Mouse (Mus musculus): ENCODE measurements around the gene Utp15. TPM values are rescaled to one million over a fixed set of nuclear protein-coding genes. Genes with fewer than 3 reads are reported as not detected.
A peak's percentile ranks its signal among the peaks of the same experiment; 100 is the strongest.

Gene Utp15
- total RNA-seq, 2 experiments from 2014 or later: 33.8 to 39.9 TPM

DNA sequence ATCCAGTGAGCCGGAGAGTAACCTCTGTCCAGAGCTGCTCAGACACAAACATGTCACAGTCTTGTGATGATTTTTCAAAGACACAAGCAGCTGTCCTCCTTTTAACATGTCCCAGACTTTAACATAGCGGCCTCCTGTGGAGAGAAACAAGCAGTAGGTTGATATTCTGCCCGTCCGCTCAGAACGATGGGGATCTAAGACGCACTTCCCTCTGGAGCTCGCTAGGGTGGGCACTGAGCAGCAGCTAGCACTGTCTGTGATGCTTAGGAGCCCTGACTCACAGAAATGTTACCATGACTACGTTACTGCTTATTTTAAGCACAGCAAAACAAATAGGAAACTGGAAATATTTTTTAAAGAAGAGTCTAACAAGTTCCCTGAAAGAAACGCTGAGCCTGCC is 7.9 kb downstream of the Utp15 start:
- no peak for ATAC-seq (replicated peaks; ENCODE audit: poor library complexity)

DNA sequence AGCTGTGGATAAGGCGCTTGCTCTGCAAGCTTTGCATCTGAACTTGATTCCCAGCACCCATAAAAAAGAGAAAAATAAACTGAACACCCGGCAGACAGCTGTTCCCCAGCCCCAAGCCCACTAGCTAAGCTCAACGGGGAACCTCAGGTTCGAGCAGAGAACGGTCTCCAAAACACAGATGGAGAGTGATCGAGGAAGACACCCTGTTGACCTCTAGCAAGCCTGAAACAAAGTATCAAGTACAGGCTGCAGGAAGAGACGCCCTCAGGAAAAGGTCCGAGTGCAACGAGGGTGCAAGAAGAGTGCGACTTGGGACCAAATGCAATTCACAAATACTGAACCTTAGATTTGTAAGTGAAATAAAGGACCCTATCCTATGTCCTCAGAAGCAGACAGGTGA is 13.2 kb downstream of the Utp15 start:
- ATAC-seq (replicated peaks; ENCODE audit: poor library complexity): no peak

DNA sequence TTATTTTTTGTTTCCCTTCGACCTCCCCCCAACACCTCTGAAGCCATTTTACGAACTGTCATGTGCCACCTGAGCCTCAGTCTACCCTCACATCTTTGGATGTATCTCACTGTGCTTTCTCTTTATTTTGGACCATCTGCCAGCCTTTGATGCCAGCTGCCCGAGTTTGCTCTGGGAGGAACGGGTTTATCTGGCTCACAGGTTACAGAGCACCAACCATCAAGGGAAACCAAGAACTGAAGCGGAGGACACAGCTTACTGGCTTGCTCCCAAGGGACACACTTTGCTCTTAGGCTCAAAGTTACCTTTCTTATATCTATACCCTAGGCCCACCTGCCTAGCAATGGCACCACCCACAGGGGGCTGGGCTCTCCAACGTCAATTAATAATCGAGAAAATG is 17.5 kb downstream of the Utp15 start:
- ATAC-seq (replicated peaks; ENCODE audit: poor library complexity): no peak

DNA sequence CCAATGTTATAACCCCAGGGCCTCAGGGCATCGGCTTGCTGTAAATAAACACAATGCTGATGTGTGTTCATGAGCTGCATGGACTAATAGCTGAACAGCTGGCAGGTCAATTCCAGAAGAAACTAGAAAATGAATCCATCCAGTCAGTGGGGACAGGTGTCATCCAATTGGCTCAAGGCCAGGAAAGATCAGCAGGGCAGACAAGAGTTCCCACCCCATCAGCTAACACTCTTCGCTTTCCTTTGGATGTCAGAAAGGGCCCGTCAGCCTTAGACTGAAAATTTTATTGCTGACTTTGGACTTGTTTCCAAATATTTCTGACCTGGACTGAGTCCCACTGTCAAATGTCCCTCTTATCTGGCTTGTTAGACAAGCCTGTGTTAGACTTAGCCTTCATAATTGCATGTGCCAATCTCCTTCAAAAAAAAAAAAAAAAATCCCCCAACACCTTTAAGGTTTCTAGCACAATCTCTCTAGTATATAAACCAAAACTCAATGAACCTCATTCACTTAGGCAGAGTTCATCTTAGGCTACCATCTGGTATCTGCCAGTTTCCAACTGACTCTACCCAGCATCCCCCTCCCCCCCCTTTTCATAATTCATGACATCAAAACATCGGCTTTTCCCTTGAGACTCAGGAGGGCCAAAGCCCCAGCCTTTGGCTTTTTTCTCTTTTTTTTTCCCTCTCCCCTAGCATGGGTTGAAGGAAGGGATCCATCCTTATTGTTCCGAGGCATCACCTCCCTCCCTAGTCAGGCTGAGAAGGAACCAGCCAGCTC is 18.1 kb downstream of the Utp15 start:
- ATAC-seq (replicated peaks; ENCODE audit: poor library complexity): no peak

DNA sequence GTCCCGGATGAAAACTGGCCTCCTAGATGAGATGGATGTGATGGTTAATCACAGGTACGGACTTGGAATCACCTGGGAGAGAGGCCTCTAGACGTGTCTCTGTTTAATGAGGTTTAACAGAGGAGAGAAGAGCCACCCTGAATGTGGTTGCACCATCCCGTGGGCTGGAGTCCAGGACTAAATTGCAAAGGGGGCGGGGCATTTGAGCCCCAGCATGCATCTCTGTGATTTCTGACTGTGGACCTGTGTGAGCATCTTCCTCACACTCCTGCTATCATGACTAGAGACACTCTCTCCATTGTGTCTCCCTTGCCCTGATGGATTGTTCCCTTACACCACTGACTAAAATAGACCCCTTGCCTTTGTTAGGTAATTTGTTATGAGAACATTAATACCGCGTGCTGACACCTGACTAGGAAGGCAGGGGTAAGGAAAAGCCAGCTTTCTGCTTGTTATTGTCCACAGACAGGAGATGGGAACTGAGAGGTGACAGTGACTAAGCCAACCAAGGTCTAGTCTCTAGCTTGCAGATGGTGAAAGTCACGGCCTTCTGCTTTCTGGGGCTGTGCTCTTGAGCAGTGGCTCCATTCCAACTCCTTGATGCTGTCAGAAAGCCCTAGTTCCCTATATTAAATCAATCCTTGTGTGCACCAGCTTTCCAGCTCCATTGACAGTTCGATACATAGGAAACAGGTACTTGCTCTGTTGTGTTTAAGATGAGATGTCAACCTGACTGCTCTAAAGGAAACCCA is 21.1 kb downstream of the Utp15 start:
- 0 out of 2 replicates have a peak, but pooled peaks have one; percentile 23 for ATAC-seq (replicated peaks; ENCODE audit: poor library complexity)

DNA sequence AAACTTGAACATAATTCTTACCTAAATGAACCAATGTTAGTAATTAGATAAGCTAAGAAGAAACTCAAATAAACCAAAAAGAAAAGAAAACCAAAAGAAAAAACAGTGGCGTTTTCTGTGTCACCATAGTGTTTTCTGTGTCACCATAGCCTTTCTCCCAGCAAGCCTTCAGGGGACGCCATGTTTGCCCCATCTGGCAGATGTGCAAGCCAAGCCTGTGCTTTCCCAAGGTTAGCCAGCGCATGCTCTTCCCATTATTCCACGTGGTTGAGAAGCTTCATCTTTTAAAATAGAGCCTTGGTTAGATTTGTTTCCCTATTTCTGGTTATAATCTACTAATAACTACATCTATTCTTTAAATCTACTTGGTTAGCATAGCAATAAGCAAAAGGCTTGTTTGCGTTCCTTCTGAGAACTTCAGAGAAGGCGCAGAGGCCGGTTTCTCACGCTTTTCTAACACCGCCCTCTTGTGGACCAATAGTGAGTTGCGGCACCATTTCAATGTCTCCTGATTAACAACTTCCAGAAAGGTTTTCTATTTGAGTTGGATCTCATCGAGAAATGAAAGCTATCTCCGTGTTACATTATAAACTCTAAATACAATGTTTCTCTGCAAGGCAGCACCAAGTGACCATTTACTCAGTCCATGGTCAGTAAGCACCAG is 22.7 kb downstream of the Utp15 start:
- peak; percentile 83 for ATAC-seq (replicated peaks; ENCODE audit: poor library complexity)

DNA sequence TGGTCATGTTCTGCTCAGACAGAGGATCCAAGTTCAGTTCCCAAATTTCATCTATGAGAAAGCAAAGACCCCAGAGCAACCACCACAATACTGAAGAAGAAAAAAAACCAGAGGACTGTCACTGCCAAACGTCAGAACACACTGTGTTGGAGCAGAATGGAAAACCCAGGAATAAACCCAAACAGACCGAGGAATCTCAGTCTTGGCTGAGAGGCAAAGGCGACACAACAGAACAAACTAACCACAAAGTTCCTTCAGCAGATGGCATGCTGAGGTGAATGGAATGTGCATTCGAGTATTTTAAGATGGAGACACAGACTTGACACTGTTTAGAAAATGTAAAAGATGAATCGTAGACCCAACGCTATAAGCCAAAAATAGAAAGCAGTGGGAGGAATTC is 27.4 kb downstream of the Utp15 start:
- no peak for ATAC-seq (replicated peaks; ENCODE audit: poor library complexity)

DNA sequence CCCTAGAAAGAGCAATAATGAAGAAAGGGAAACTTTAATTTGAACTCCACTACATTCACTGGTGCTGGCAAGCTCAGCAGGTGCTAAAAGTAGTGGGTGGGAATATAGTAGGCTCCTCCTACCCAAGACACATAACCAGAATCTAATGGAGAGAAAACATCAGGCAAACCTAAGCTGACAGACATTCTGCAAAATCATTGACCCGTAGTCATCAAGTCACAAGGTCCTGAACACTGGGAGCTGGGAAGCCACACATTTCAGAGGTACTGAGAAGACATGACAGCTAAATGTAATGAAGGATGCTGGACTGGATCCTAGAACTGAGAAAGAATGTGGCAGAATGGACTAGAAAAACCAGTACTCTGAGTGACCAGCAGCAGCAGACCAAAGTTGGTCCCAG is 32.3 kb downstream of the Utp15 start:
- ATAC-seq (replicated peaks; ENCODE audit: poor library complexity): no peak

DNA sequence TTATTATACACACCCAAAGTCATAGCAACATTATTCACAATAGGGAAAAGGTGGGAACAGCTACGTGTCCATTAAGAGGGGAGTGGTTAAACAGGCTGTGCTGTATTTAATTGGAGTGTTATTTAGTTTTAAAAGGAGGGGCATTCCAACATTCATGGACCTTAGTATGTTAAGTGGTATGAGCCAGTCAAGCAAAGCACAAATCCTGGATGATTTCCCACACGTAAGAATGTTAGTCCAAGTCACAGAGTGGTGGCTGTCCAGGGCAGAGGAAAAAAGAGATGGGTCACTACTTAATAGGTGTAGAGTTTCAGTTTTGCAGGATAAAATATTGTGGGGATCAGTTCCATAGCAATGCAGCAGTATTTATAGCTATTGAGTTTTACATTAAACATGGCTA is 36.6 kb downstream of the Utp15 start:
- ATAC-seq (replicated peaks; ENCODE audit: poor library complexity): no peak

DNA sequence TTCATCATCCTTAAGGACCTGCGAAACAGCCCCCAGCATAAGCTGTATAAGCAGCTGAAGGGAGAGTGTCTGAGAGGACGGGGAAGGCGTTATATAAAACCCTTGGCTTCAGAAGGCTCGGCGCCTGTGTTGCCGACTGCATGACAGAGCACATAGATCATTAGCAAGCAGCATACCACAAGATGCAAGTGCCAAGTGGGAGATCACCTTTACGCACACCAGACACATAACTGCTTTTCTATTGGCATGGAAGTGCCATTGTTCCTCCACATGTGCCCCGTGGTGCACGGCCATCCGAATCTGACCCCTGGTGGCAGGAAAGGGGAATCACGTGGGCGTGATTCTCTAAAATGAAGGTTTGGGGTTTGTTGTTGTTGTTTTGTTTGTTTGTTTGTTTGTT is 40.0 kb downstream of the Utp15 start:
- peak; percentile 97 for ATAC-seq (replicated peaks; ENCODE audit: poor library complexity)

DNA sequence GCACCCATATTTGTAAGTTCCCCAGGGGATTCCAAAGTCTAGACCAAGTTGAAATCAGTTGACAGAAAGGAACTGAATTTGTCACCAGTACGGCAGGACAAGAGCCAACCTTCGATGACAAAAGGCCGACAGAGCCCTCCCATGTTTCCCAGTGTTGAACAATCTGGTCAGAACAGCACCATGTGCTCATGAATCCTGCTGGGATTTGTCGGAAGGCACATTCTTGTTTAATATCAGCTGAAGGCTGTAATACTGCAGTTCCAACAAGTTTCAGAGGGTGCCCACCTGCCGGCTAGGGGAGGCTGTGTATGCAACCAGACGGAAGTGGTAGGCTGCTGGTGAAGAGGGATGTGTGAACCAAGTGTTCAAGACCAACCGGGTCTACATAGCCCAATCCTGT is 52.7 kb downstream of the Utp15 start:
- no peak for ATAC-seq (replicated peaks; ENCODE audit: poor library complexity)

DNA sequence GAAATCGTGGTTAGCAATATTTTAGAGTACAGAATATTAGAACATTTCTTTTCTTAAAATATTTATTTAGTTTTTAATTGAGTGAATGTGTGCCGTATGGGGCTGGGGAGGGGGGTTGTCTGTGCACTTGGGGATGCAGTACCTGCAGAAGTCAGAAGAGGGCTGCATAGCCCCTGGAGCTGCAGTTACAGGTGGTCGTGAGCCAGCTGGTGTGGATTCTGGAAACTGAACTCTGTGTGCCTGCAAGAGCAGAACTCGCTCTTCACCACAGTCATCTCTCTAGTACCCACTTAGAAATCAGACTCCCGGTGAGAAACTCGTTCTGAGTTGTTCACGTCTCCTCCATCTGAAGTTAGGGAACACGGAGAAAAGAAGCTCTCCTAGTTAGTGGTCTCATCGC is 54.0 kb downstream of the Utp15 start:
- ATAC-seq (replicated peaks; ENCODE audit: poor library complexity): 0 out of 2 replicates have a peak, but pooled peaks have one; percentile 34

DNA sequence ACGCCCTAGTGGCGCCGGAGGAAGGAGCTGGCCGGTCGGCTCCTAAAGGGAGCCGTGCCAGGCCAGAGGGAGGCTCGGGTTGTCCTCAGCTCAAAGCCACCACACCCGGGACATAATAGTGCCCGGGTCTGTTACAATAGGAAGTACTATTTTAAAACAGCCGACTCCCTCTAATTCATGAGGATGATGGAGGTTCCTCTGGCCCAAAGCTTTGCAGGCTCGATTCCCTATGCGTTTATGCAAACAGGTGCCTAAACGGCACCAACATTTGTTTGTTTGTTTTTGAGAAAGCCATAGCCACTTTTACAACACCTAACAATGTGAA is 56.3 kb downstream of the Utp15 start:
- ATAC-seq (replicated peaks; ENCODE audit: poor library complexity): no peak

DNA sequence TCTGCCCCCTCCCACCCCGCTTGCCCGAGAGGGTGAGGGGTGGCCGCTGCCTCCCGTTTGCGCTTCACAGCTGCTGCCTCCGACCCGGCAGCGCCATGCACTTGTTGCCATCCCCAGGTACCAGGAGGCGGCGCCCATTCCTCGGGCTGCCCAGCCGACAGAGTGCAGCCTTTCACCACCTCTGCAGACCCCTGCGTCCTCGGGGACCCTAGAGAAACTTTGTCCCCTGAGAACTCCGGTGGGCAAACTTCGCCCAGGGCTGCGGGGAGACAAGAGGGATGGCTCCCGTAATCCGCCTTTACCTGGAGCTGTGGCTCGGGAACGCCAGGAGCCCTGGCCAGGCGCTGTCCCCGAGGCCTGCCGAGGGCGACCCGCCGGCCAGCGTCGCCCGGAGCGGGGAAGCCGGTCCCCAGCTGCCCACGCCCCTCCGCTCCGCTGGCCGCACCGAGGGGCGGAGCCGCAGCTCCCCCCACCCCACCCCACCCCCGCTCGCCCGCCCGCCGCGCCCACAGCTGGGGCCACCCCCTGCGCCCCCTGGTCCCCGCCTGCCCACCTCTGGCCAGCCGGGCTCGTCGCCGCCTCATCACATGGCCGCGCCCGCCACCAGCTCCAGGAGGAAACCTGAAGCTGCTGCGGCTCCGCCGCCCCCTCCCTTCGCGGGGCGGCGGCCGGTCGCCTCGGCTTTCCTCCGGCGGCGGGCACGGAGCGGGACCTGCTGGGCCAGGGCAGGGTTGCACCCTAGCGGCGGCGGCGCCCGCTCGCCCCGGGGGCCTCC is 56.9 kb downstream of the Utp15 start, which contains the start of gene Arhgef28:
Gene Arhgef28 (minus strand): TSS at position 669 of the 775 bp plus-strand sequence.
- ATAC-seq (replicated peaks; ENCODE audit: poor library complexity): peak; percentile 83

DNA sequence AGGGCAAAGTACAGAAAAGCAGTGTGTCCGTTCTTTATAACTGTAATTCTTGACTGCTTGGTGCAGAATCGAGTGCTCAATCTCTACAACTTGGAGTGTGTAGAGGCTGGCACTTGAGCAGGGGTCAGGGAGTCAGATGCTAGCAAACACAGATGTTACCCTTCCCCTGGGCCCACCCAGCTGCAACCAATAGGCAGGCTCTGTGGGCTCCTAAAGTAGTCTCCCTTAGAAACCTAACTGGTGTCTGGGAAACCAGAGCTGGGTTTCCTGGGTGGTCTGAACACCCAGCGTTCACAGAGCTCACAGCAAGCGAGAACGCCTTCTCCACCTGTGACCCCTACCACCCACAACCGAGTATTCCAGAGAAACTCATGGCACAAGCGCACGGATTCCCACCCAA is 57.7 kb downstream of the Utp15 start:
- ATAC-seq (replicated peaks; ENCODE audit: poor library complexity): no peak

DNA sequence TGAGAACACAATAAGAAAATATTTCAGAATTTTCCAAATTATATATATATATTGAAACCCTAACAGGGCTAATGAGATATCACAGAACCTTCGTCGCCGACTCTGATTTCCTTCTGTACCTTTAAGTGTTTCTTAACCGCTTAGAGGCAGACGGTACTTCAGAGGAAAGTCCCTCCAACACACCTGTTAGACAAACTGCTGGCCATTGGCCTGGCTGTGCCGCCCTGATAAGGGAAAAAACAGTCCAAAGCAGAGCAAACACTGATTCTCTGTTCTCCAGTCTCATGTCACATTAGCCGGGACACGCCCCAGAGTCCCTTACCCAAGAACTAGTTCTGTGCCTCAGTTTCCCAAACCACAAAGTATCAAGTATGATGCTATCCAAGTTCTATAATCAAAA is 58.5 kb downstream of the Utp15 start:
- no peak for ATAC-seq (replicated peaks; ENCODE audit: poor library complexity)

DNA sequence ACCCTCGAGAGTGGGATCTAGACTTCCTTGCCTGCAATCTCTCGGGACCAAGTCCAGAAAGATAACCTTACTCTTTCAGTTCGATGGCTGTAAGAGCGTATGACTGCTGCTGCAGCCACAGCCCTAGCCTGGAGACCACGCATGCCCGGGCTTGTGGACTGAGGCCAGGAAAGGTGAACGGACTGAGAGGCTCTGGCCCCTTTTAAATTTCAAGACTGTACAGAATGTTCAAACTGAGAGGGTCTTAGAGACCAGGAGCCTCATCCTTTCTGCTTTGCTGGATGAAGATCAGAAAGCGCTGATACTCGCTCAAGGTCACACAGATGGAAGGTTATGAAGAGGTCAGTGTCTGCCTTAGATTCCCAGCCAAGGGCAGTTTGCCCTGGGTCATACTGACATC is 61.4 kb downstream of the Utp15 start:
- ATAC-seq (replicated peaks; ENCODE audit: poor library complexity): no peak

Data from megakaryocyte progenitor cell, adult 5-6 weeks (primary cell).